Comparison of ENCODE assay signal across 10 mouse cellular contexts in the genomic region with DNA sequence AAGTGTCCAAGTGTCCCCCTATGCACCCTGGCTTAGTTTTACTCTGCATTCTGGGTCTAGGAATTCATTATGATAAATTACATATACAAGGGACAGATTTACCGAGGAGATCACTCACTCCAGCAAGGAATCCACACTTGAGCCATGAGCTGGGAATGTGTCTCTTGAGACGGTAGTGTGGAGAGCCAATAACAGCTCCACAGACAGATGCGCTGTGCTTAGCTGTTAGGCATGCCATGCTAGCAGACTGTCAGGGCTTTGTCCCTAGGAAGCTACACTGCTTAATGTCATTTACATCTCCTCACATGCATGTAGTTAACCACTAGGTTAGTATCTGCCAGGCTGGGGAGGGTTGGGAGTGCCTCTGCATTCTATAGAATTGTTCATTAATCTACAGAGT. TPM values are rescaled to one million over a fixed set of nuclear protein-coding genes. Genes with fewer than 3 reads are reported as not detected.
DNase-seq lines count a peak whose midpoint lies in the region; ATAC-seq and TF ChIP-seq lines count a peak whose summit lies in the region.
"Had no signal": no experiment of that assay in that cellular context is flagged by ENCODE, and none has a peak within 500 bp of the region (broad histone marks: within the 10 kb centered on the region; RNA-seq: fewer than 3 reads in every experiment).

No protein-coding gene starts in this region.

- no peaks in the 10 kb centered on the region for H3K27me3 ChIP-seq in heart, embryonic 13.5 days (replicated peaks)
- H3K27me3 ChIP-seq in lung, embryonic 15.5 days = 0 out of 2 replicates have a peak, but pooled peaks cover 1% of the 10 kb centered on the region
- no peaks in the 10 kb centered on the region for H3K27me3 ChIP-seq in neural tube, embryonic 15.5 days (replicated peaks)

- H3K4me2 ChIP-seq in heart, embryonic 13.5 days = peak overlapping the region; percentile 72
- H3K4me2 ChIP-seq in lung, embryonic 15.5 days = peak overlapping the region; percentile 66
- H3K4me2 ChIP-seq in neural tube, embryonic 15.5 days = no peak overlapping the region

- intact Hi-C loops in heart, postnatal 14 days (cut with DNase I) = no loop called here

- TF ChIP-seq POLR2A in brain, embryonic 14.5 days (IDR thresholded peaks at IDR 0.05; ENCODE audit: borderline replicate concordance, extremely low read depth, insufficient read depth, insufficient read length, poor library complexity, severe bottlenecking) = no peak

- peaks cover 65% of the 10 kb centered on the region for H3K36me3 ChIP-seq in heart, embryonic 13.5 days
- peaks cover 14% of the 10 kb centered on the region for H3K36me3 ChIP-seq in lung, embryonic 15.5 days
- no peaks in the 10 kb centered on the region for H3K36me3 ChIP-seq in neural tube, embryonic 15.5 days

- DNase-seq in heart, postnatal 14 days = no peak
- no peak for DNase-seq in lung, adult 18-20 months
- DNase-seq in brain, embryonic 14.5 days (ENCODE audit: low read depth) = peak; percentile 60
- no peak for DNase-seq in ovary, postnatal 10 days (ENCODE audit: low spot score)
- DNase-seq: lung, postnatal 36 days had no signal

- peak overlapping the region; percentile 69 for H3K27ac ChIP-seq in heart, embryonic 13.5 days (replicated peaks)
- peak overlapping the region; percentile 62 for H3K27ac ChIP-seq in lung, embryonic 15.5 days
- H3K27ac ChIP-seq in neural tube, embryonic 15.5 days (replicated peaks) = peak overlapping the region; percentile 38

- no peaks in the 10 kb centered on the region for H3K9me3 ChIP-seq in heart, embryonic 13.5 days
- H3K9me3 ChIP-seq in lung, embryonic 15.5 days = no peaks in the 10 kb centered on the region
- H3K9me3 ChIP-seq in neural tube, embryonic 15.5 days (replicated peaks) = no peaks in the 10 kb centered on the region

- WGBS in heart, embryonic 13.5 days = 51% methylated on average over 3 of the region's 3 CpGs
- WGBS in lung, embryonic 15.5 days = 48% methylated on average over 3 of the region's 3 CpGs
- 26% methylated on average over 3 of the region's 3 CpGs for WGBS in neural tube, embryonic 15.5 days

- H3K4me3 ChIP-seq in heart, embryonic 13.5 days = no peak overlapping the region
- H3K4me3 ChIP-seq in lung, embryonic 15.5 days = no peak overlapping the region
- no peak overlapping the region for H3K4me3 ChIP-seq in neural tube, embryonic 15.5 days (replicated peaks)
- H3K4me3 ChIP-seq: myocyte had no signal

- ATAC-seq in heart, embryonic 13.5 days (ENCODE audit: extremely low read depth, insufficient number of reproducible peaks, low FRiP score, low TSS enrichment) = no peak
- no peak for ATAC-seq in lung, embryonic 15.5 days (ENCODE audit: borderline replicate concordance, extremely low read depth, low FRiP score, low TSS enrichment)
- ATAC-seq in neural tube, embryonic 15.5 days (ENCODE audit: low FRiP score) = peak; percentile 30; the same call in 1 of the 2 replicates
- ATAC-seq: activated CD4-positive, CD25-positive, alpha-beta regulatory T cell, adult 4 months had no signal

- peaks cover 74% of the 10 kb centered on the region for H3K4me1 ChIP-seq in heart, embryonic 13.5 days
- H3K4me1 ChIP-seq in lung, embryonic 15.5 days = peaks cover 49% of the 10 kb centered on the region
- peaks cover 55% of the 10 kb centered on the region for H3K4me1 ChIP-seq in neural tube, embryonic 15.5 days

- H3K9ac ChIP-seq in heart, embryonic 13.5 days = peak overlapping the region; percentile 5; the same call in 1 of the 2 replicates
- H3K9ac ChIP-seq in lung, embryonic 15.5 days = no peak overlapping the region
- H3K9ac ChIP-seq in neural tube, embryonic 15.5 days (replicated peaks) = no peak overlapping the region

- no peak for TF ChIP-seq CTCF in brain, embryonic 14.5 days (IDR thresholded peaks at IDR 0.05; ENCODE audit: borderline replicate concordance, extremely low read depth, insufficient read depth, insufficient read length)

RNA-seq across cellular contexts. Expression of a gene that starts 4.2 kb away (rescaled TPM):
- polyA plus RNA-seq in heart, embryonic 13.5 days (2015; fragmentation: Nextera tagmentation; extraction: Ambion mirVana) = 429 and 466 TPM in 2 replicates
- total RNA-seq in heart, postnatal 14 days (2021) = 100 to 1,000 TPM; 221 to 228 TPM
- polyA plus RNA-seq in lung, embryonic 15.5 days (2015; fragmentation: Nextera tagmentation; extraction: Ambion mirVana) = 520 and 550 TPM in 2 replicates
- 54.2 and 79.7 TPM in 2 replicates for polyA plus RNA-seq in brain, embryonic 14.5 days (2012; rRNA removed)
- 123 and 145 TPM in 2 replicates for polyA plus RNA-seq in neural tube, embryonic 15.5 days (2015; fragmentation: Nextera tagmentation; extraction: Ambion mirVana)
